Mouse (Mus musculus) urinary bladder, postnatal 4 days (tissue): ENCODE results near the gene Olfr1318.

Experiments used
- DNase-seq, 2 experiments: peaks; one replicate each; pipeline ENCODE4 v3.0.0; 2021 to 2022; ENCODE audit warnings: low spot score in 2 of 2

Olfr1318 gene

GRCm38 (mm10) chr2:112153898-112154297, at the start of gene Olfr1318:
Olfr1318 (plus strand) TSS chr2:112154198.
- no peak for DNase-seq

GRCm38 (mm10) chr2:112115340-112115739, 38.7 kb upstream of the Olfr1318 start, which contains the start of gene Olfr1315-ps1:
Olfr1315-ps1 (minus strand) TSS chr2:112115440.
- DNase-seq: no peak

GRCm38 (mm10) chr2:112134877-112135276, 19.1 kb upstream of the Olfr1318 start, which contains the start of gene Olfr1316:
Olfr1316 (minus strand) TSS chr2:112134977.
- DNase-seq: no peak

- no peak for DNase-seq
Measured at GRCm38 (mm10) chr2:112140029-112140428, 14.0 kb upstream of the Olfr1318 start, which contains the start of gene Olfr1317. Olfr1317 (plus strand) TSS chr2:112140329.

GRCm38 (mm10) chr2:112196859-112197258, 42.9 kb downstream of the Olfr1318 start:
- DNase-seq: no peak

GRCm38 (mm10) chr2:112203056-112203455, 49.1 kb downstream of the Olfr1318 start:
- no peak for DNase-seq
